Mouse (Mus musculus): ENCODE data around the gene Coro1b. TPM values are rescaled to one million over a fixed set of nuclear protein-coding genes. Genes with fewer than 3 reads are reported as not detected.

The Coro1b gene
- polyA plus RNA-seq, 2 experiments: 148 to 261 TPM

DNA sequence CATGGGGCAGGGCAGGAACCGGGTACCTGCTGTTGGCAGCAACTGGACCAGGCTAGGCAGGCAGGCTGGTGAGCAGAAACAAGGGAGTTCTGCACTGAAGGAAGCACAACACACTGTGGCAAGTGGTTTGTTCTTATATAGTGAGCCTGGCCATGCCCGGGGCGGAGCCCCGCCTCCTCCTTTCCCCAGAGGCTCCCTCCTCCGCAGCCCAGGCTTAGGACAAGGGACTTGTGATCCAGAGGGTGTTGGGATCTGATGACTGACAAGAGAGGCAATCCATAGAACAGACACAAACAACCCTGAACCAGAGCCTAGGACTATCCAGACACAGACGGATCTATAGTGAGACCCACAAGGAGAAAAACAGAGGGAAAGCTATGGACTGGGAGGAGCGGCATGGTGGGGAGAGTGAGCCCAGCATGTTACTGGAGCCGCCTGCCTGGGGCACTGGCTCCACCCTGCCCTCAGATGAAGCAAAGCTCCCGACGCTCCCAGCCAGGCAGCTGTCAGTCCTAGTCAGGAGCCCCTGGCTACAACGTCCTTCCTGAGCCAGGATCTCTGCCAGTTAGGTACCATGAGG lies 27.0 kb downstream of the Coro1b start, which contains the start of gene Carns1:
Gene Carns1, minus strand, starts transcription at position 112 of the 580 bp plus-strand sequence.
- DNase-seq (ENCODE audit: low spot score) (no peak), ATAC-seq (ENCODE audit: low FRiP score, low read depth) (peak; percentile 61; the same call in 1 of the 2 replicates)
- H3K4me2 ChIP-seq (replicated peaks; ENCODE audit: low read depth, low read length, severe bottlenecking): peak within 1 kb of the TSS; percentile 37
- H3K9ac ChIP-seq (ENCODE audit: low read depth, low read length, severe bottlenecking): peak within 1 kb of the TSS; percentile 26; the same call in 1 of the 2 replicates
- no peaks in the 10 kb centered on the region for H3K27me3 ChIP-seq (ENCODE audit: control insufficient read depth, insufficient read depth, low read length)
- H3K27ac ChIP-seq (replicated peaks; ENCODE audit: low read depth, low read length): no peak within 1 kb of the TSS
- H3K36me3 ChIP-seq (ENCODE audit: control insufficient read depth, insufficient read depth, low read length): no peaks in the 10 kb centered on the region
- 1% methylated on average over 11 of the region's 11 CpGs for WGBS
- H3K4me3 ChIP-seq (replicated peaks; ENCODE audit: low read length): 0 out of 2 replicates have a peak within 1 kb of the TSS, but pooled peaks have one; percentile 9
- peaks cover 8% of the 10 kb centered on the region for H3K4me1 ChIP-seq (ENCODE audit: control insufficient read depth, insufficient read depth, low read length)
- TF ChIP-seq POLR2A (IDR thresholded peaks at IDR 0.05; ENCODE audit: borderline replicate concordance, extremely low read depth, insufficient read depth, insufficient read length): no peak
- H3K9me3 ChIP-seq (ENCODE audit: control insufficient read depth, low read length): no peaks in the 10 kb centered on the region

GRCm38 (mm10) chr19:4180411-4180810 lies 32.0 kb downstream of the Coro1b start:
- Histone ChIP-seq H3K27ac (replicated peaks; ENCODE audit: low read depth, low read length) (no peak overlapping the region), H3K4me1 (ENCODE audit: control insufficient read depth, insufficient read depth, low read length) (peaks cover 4% of the 10 kb centered on the region; the same call in 1 of the 2 replicates), H3K27me3 (ENCODE audit: control insufficient read depth, insufficient read depth, low read length) (no peaks in the 10 kb centered on the region), H3K9me3 (ENCODE audit: control insufficient read depth, low read length) (no peaks in the 10 kb centered on the region), H3K4me3 (replicated peaks; ENCODE audit: low read length) (no peak overlapping the region), H3K9ac (ENCODE audit: low read depth, low read length, severe bottlenecking) (no peak overlapping the region), H3K4me2 (replicated peaks; ENCODE audit: low read depth, low read length, severe bottlenecking) (no peak overlapping the region), H3K36me3 (ENCODE audit: control insufficient read depth, insufficient read depth, low read length) (no peaks in the 10 kb centered on the region)
- no peak for DNase-seq (ENCODE audit: low spot score)
- ATAC-seq (ENCODE audit: low FRiP score, low read depth): no peak
- no peak for TF ChIP-seq POLR2A (IDR thresholded peaks at IDR 0.05; ENCODE audit: borderline replicate concordance, extremely low read depth, insufficient read depth, insufficient read length)
- WGBS: 87% methylated on average over 7 of the region's 7 CpGs

DNA sequence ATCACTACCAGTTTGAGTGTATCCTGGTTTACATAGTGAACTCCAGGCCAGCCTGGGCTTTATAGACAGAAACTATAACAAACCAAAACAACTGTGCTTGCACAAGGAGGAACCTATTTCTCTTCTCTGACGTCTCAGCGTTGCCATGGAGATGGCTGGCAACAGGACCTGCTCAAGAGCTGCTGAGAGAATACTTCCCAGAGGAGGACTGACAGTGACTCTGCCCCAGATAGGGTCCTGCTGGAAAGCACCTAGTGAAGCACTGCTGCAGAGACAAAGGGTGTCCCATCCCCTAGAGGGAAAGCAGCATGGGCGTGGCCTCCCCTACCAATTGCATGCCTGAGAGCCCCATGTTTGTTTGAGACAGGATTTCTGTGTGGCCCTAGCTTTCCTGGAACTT lies 33.5 kb downstream of the Coro1b start:
- no peak for TF ChIP-seq POLR2A (IDR thresholded peaks at IDR 0.05; ENCODE audit: borderline replicate concordance, extremely low read depth, insufficient read depth, insufficient read length)
- Histone ChIP-seq H3K9ac (ENCODE audit: low read depth, low read length, severe bottlenecking) (no peak overlapping the region), H3K36me3 (ENCODE audit: control insufficient read depth, insufficient read depth, low read length) (no peaks in the 10 kb centered on the region), H3K27ac (replicated peaks; ENCODE audit: low read depth, low read length) (no peak overlapping the region), H3K4me1 (ENCODE audit: control insufficient read depth, insufficient read depth, low read length) (peaks cover 7% of the 10 kb centered on the region; the same call in 1 of the 2 replicates), H3K27me3 (ENCODE audit: control insufficient read depth, insufficient read depth, low read length) (no peaks in the 10 kb centered on the region), H3K9me3 (ENCODE audit: control insufficient read depth, low read length) (no peaks in the 10 kb centered on the region), H3K4me2 (replicated peaks; ENCODE audit: low read depth, low read length, severe bottlenecking) (no peak overlapping the region), H3K4me3 (replicated peaks; ENCODE audit: low read length) (no peak overlapping the region)
- 33% methylated on average over 3 of the region's 3 CpGs for WGBS
- no peak for ATAC-seq (ENCODE audit: low FRiP score, low read depth)
- no peak for DNase-seq (ENCODE audit: low spot score)

DNA sequence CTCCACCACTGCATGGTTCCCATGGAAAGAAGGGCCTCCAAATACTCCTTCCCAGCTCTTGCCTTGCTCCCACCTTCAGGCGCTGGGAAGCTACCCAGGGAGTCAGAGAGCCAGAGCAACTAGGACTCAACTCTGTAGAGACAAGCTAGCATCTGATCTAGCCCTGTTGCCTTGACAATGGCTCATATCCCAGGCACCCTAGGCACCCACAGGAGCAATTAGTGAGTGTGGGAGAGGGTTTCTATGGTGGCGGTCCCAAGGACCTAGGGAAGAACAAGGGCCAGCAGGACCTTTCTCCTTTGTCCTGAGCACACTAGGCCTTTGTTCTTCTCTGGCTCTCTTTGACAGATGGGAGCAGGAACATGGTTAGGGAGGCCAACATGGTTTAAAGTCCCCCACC lies 35.3 kb downstream of the Coro1b start:
- no peak for TF ChIP-seq POLR2A (IDR thresholded peaks at IDR 0.05; ENCODE audit: borderline replicate concordance, extremely low read depth, insufficient read depth, insufficient read length)

GRCm38 (mm10) chr19:4184976-4185975 lies 36.9 kb downstream of the Coro1b start:
- H3K4me2 ChIP-seq (replicated peaks; ENCODE audit: low read depth, low read length, severe bottlenecking): no peak overlapping the region
- TF ChIP-seq POLR2A (IDR thresholded peaks at IDR 0.05; ENCODE audit: borderline replicate concordance, extremely low read depth, insufficient read depth, insufficient read length): no peak
- no peaks in the 10 kb centered on the region for H3K9me3 ChIP-seq (ENCODE audit: control insufficient read depth, low read length)
- H3K4me1 ChIP-seq (ENCODE audit: control insufficient read depth, insufficient read depth, low read length): peaks cover 7% of the 10 kb centered on the region; the same call in 1 of the 2 replicates
- no peak overlapping the region for H3K27ac ChIP-seq (replicated peaks; ENCODE audit: low read depth, low read length)
- no peak overlapping the region for H3K4me3 ChIP-seq (replicated peaks; ENCODE audit: low read length)
- DNase-seq (ENCODE audit: low spot score): no peak
- 57% methylated on average over 15 of the region's 15 CpGs for WGBS
- H3K27me3 ChIP-seq (ENCODE audit: control insufficient read depth, insufficient read depth, low read length): no peaks in the 10 kb centered on the region
- ATAC-seq (ENCODE audit: low FRiP score, low read depth): no peak
- H3K9ac ChIP-seq (ENCODE audit: low read depth, low read length, severe bottlenecking): no peak overlapping the region
- no peaks in the 10 kb centered on the region for H3K36me3 ChIP-seq (ENCODE audit: control insufficient read depth, insufficient read depth, low read length)

More for the DNA sequence above, 35.3 kb downstream of the Coro1b start:
- Histone ChIP-seq H3K9ac (ENCODE audit: low read depth, low read length, severe bottlenecking) (no peak overlapping the region), H3K36me3 (ENCODE audit: control insufficient read depth, insufficient read depth, low read length) (no peaks in the 10 kb centered on the region), H3K4me1 (ENCODE audit: control insufficient read depth, insufficient read depth, low read length) (peaks cover 7% of the 10 kb centered on the region; the same call in 1 of the 2 replicates), H3K4me3 (replicated peaks; ENCODE audit: low read length) (no peak overlapping the region), H3K27me3 (ENCODE audit: control insufficient read depth, insufficient read depth, low read length) (no peaks in the 10 kb centered on the region), H3K9me3 (ENCODE audit: control insufficient read depth, low read length) (no peaks in the 10 kb centered on the region), H3K27ac (replicated peaks; ENCODE audit: low read depth, low read length) (no peak overlapping the region), H3K4me2 (replicated peaks; ENCODE audit: low read depth, low read length, severe bottlenecking) (no peak overlapping the region)
- WGBS: 95% methylated on average over 2 of the region's 2 CpGs
- ATAC-seq (ENCODE audit: low FRiP score, low read depth) (no peak), DNase-seq (ENCODE audit: low spot score) (no peak)
